Mouse (Mus musculus): Measurements from ENCODE around the gene Vmn2r108.
"Not testable (repeated sequence)": the region's sequence is repeated elsewhere in the genome, so short reads cannot be mapped to it uniquely, and the experiment has no call there.

Gene Vmn2r108
- long read RNA-seq, experiment 1: 0 reads
- long read RNA-seq, experiment 2: 0 reads

- intact Hi-C loops (cut with DNase I): no loop called here
Measured at GRCm38 (mm10) chr17:20481231-20481630, at the start of gene Vmn2r108. Vmn2r108 (minus strand) TSS chr17:20481331.

- intact Hi-C loops (cut with DNase I): not testable (repeated sequence)
Measured at GRCm38 (mm10) chr17:20508247-20508646, 27.1 kb upstream of the Vmn2r108 start.

DNA sequence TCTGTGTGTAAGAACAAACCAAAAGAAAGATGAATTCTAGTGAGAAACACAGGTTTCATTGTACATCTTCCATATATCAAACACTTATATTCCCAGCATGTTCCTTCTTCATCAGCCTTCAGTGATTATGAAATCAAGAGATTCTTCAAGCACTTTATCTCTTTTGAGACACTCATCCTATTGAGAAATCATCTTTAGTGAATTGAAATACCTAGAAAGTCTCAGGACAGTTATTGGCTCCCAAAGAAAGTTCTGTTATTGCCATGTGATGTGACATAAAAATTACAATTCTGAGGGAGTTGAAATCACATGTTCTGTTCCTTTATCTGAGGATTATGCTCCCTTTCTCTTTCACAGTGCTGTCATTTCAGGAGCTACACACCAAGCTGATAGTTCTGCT lies 16.7 kb upstream of the Vmn2r108 start, which contains the start of gene Vmn1r225:
Gene Vmn1r225 (plus strand): TSS at position 301 of the 400 bp plus-strand sequence.
- intact Hi-C loops (cut with DNase I): no loop called here

DNA sequence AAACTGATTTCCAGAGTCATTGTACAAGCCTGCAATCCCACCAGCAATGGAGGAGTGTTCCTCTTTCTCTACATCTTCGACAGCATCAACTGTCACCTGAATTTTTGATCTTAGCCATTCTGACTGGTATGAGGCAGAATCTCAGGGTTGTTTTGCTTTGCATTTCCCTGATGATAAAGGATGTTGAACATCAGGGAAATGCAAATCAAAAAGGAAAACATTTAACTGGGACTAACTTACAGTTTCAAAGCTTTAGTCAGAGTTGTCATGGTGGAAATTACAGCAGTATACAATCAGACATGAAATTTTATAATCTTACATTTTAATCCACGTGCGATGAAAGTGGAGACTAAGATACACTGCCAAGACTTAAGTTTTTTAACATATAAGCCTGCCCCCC lies 7.8 kb downstream of the Vmn2r108 start:
- intact Hi-C loops (cut with DNase I): no loop called here

DNA sequence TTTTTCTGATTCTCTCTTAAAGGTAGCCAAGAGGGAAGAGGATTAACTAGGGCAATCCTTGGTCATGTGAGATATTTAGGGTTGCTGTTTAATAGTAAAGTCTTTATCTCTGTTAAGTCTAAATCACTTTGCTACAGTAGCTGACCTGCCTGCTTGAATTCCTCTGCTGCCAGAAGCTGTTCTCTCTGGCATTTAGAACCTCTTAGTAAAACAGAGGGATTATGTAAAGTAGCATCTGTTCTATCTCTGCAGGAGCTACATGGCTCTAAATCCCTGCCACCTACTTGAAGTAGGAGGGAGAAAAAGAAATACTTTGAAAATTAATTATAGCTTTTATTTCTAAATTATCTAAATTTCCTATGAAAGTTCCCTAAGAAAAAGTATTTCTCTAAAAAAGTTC lies 41.9 kb downstream of the Vmn2r108 start:
- intact Hi-C loops (cut with DNase I): no loop called here

DNA sequence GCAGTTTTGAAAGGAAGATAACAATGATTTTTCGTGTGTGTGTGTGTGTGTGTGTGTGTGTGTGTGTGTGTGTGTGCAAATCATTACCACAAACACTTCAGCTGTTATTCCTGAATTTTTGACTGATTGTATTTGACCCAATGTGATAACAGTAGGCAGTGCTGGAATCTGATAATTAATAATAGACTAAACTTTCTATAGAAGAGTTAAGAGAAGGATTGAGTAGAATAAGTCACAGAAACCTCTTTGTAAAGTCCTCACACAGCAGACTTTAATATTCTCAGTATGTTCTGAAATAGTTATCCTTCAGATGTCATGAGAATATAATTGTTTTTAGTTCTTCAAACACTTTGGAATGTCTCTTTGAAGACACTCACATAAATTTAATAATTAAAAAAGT lies 67.3 kb downstream of the Vmn2r108 start, which contains the start of gene Vmn1r224:
Gene Vmn1r224 (plus strand): TSS at position 301 of the 400 bp plus-strand sequence.
- intact Hi-C loops (cut with DNase I): no loop called here

Measured in adrenal gland (tissue).